Mouse (Mus musculus): ENCODE measurements around the gene Exoc3l2.

Gene Exoc3l2

GRCm38 (mm10) chr7:19462884-19463381 lies at the start of gene Exoc3l2:
Gene Exoc3l2, plus strand, starts transcription at chr7:19463331.
- no peak for DNase-seq (ENCODE audit: low spot score in 2 of 2)

- no peak for DNase-seq (ENCODE audit: low spot score in 2 of 2)
These were observed 49.6 kb upstream of the Exoc3l2 start for GRCm38 (mm10) chr7:19413525-19413924.

- DNase-seq (ENCODE audit: low spot score in 2 of 2) = no peak
These were observed 46.5 kb upstream of the Exoc3l2 start for GRCm38 (mm10) chr7:19416590-19416989.

- DNase-seq (ENCODE audit: low spot score in 2 of 2) = no peak
These were observed 43.0 kb upstream of the Exoc3l2 start for GRCm38 (mm10) chr7:19420121-19420520.

- peak; percentile 94 to 95 for DNase-seq (ENCODE audit: low spot score in 2 of 2)
These were observed 42.1 kb upstream of the Exoc3l2 start for GRCm38 (mm10) chr7:19420821-19421636.

GRCm38 (mm10) chr7:19423083-19423482 lies 40.0 kb upstream of the Exoc3l2 start:
- DNase-seq (ENCODE audit: low spot score in 2 of 2) = no peak

- DNase-seq (ENCODE audit: low spot score in 2 of 2) = no peak
These were observed 39.1 kb upstream of the Exoc3l2 start for GRCm38 (mm10) chr7:19424051-19424450.

GRCm38 (mm10) chr7:19426349-19426748 lies 36.8 kb upstream of the Exoc3l2 start:
- no peak for DNase-seq (ENCODE audit: low spot score in 2 of 2)

- DNase-seq (ENCODE audit: low spot score in 2 of 2) = no peak
These were observed 36.2 kb upstream of the Exoc3l2 start for GRCm38 (mm10) chr7:19426888-19427287.

GRCm38 (mm10) chr7:19427999-19428650 lies 35.0 kb upstream of the Exoc3l2 start:
- no peak for DNase-seq (ENCODE audit: low spot score in 2 of 2)

GRCm38 (mm10) chr7:19429726-19430125 lies 33.4 kb upstream of the Exoc3l2 start:
- no peak for DNase-seq (ENCODE audit: low spot score in 2 of 2)

- DNase-seq (ENCODE audit: low spot score in 2 of 2) = no peak
These were observed 32.7 kb upstream of the Exoc3l2 start for GRCm38 (mm10) chr7:19430402-19430801.

GRCm38 (mm10) chr7:19432475-19432874 lies 30.7 kb upstream of the Exoc3l2 start:
- DNase-seq (ENCODE audit: low spot score in 2 of 2) = no peak

- DNase-seq (ENCODE audit: low spot score in 2 of 2) = no peak
These were observed 26.9 kb upstream of the Exoc3l2 start for GRCm38 (mm10) chr7:19436276-19436675.

GRCm38 (mm10) chr7:19437048-19437447 lies 26.1 kb upstream of the Exoc3l2 start:
- DNase-seq (ENCODE audit: low spot score in 2 of 2) = no peak

- DNase-seq (ENCODE audit: low spot score in 2 of 2) = no peak
These were observed 21.6 kb upstream of the Exoc3l2 start for GRCm38 (mm10) chr7:19441448-19442091.

GRCm38 (mm10) chr7:19443344-19443743 lies 19.8 kb upstream of the Exoc3l2 start:
- peak; percentile 74 to 88 for DNase-seq (ENCODE audit: low spot score in 2 of 2)

- no peak for DNase-seq (ENCODE audit: low spot score in 2 of 2)
These were observed 18.3 kb upstream of the Exoc3l2 start for GRCm38 (mm10) chr7:19444801-19445200.

- DNase-seq (ENCODE audit: low spot score in 2 of 2) = peak; percentile 61 to 65
These were observed 15.4 kb upstream of the Exoc3l2 start for GRCm38 (mm10) chr7:19447689-19448088.

- DNase-seq (ENCODE audit: low spot score in 2 of 2) = no peak
These were observed 14.0 kb upstream of the Exoc3l2 start for GRCm38 (mm10) chr7:19449165-19449564.

- no peak for DNase-seq (ENCODE audit: low spot score in 2 of 2)
These were observed 7.9 kb upstream of the Exoc3l2 start for GRCm38 (mm10) chr7:19455186-19455585.

GRCm38 (mm10) chr7:19455819-19456495 lies 7.2 kb upstream of the Exoc3l2 start:
- DNase-seq (ENCODE audit: low spot score in 2 of 2) = no peak

Measured in right cerebral cortex, postnatal 10 days (tissue).